Mouse (Mus musculus): ENCODE results near the gene Irgc1.

DNA sequence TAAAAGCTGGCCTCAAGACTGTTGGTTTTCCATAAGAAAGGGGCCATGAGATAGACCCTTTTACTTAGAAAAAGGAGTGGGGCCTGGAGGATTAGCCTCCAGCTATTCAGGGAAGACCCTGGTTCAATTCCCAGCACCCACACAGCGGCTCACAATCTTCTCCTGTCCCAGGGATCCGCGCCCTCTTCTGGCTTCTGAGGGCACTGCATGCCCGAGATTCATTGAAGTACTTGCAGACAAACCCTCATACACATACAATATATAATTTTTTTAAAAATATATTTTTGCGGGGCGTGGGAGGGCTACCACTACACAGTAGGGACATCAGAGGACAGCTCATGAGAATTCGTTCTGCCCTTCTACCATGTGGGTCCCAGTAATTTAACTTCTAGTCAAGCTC is 48.8 kb upstream of the Irgc1 start:
- TF ChIP-seq TAL1 (IDR thresholded peaks at IDR 0.05; ENCODE audit: low read length): no peak
- no peak for TF ChIP-seq GATA1 (IDR thresholded peaks at IDR 0.05; ENCODE audit: low read length)

All from erythroblast, embryonic 14.5 days (primary cell).